Mouse (Mus musculus) spleen, embryonic (tissue): ENCODE results near the gene Gm5741.

Experiments used
- CTCF ChIA-PET: fragments of 350-600 bp; sonication (Branson Sonifier 250); formaldehyde crosslinking; loops from one replicate; lab custom pipeline; 2022; lab: Charles Lee

Gene Gm5741

GRCm38 (mm10) chr8:85074617-85075016, 6.8 kb upstream of the Gm5741 start:
- CTCF ChIA-PET = no interaction called here

GRCm38 (mm10) chr8:85074167-85074566, 6.4 kb upstream of the Gm5741 start:
- CTCF ChIA-PET = no interaction called here

- CTCF ChIA-PET = no interaction called here
Observed at GRCm38 (mm10) chr8:85073041-85073612, 5.3 kb upstream of the Gm5741 start.

- CTCF ChIA-PET = no interaction called here
Observed at GRCm38 (mm10) chr8:85072364-85072929, 4.7 kb upstream of the Gm5741 start.

- CTCF ChIA-PET = interaction anchor here (0.5 to 0.6 kb wide), 2 partner anchors 121 to 886 kb away, joined by 4 to 5 read pairs; no protein-coding TSS in a partner anchor
Observed at GRCm38 (mm10) chr8:85071514-85072281, 3.9 kb upstream of the Gm5741 start, which contains the start of gene Dhps. Dhps (plus strand) TSS chr8:85071757.

- CTCF ChIA-PET = interaction anchor here (0.5 to 0.6 kb wide), 2 partner anchors 120 to 885 kb away, joined by 4 to 5 read pairs; no protein-coding TSS in a partner anchor
Observed at GRCm38 (mm10) chr8:85071041-85071440, 3.3 kb upstream of the Gm5741 start.

- CTCF ChIA-PET = interaction anchor here (1.0 to 1.3 kb wide), 2 partner anchors 18 to 20 kb away, joined by 3 read pairs; no protein-coding TSS in a partner anchor
Observed at GRCm38 (mm10) chr8:85067155-85067554, 627 bp downstream of the Gm5741 start.

GRCm38 (mm10) chr8:85065213-85065612, 2.6 kb downstream of the Gm5741 start:
- CTCF ChIA-PET = no interaction called here

- CTCF ChIA-PET = no interaction called here
Observed at GRCm38 (mm10) chr8:85062603-85063002, 5.2 kb downstream of the Gm5741 start.

GRCm38 (mm10) chr8:85059879-85060616, 7.7 kb downstream of the Gm5741 start, which contains the start of gene Fbxw9:
Fbxw9 (plus strand) TSS chr8:85060055.
- CTCF ChIA-PET = interaction anchor here (0.6 kb wide), 1 partner anchor 26 kb away, joined by 4 read pairs; no protein-coding TSS in a partner anchor

GRCm38 (mm10) chr8:85057367-85057766, 10.4 kb downstream of the Gm5741 start:
- CTCF ChIA-PET = no interaction called here

- CTCF ChIA-PET = no interaction called here
Observed at GRCm38 (mm10) chr8:85043619-85044018, 24.2 kb downstream of the Gm5741 start.

- CTCF ChIA-PET = interaction anchor here (1.8 kb wide), 1 partner anchor 64 kb away, joined by 4 read pairs; no protein-coding TSS in a partner anchor
Observed at GRCm38 (mm10) chr8:85037681-85038531, 29.9 kb downstream of the Gm5741 start.

- CTCF ChIA-PET = interaction anchor here (0.6 to 1.8 kb wide), 3 partner anchors 16 to 64 kb away, joined by 3 to 12 read pairs (median 4); no protein-coding TSS in a partner anchor
Observed at GRCm38 (mm10) chr8:85037366-85037680, 30.5 kb downstream of the Gm5741 start.

GRCm38 (mm10) chr8:85036718-85037365, 30.9 kb downstream of the Gm5741 start, which contains the start of gene Tnpo2:
Tnpo2 (plus strand) TSS chr8:85036915.
- CTCF ChIA-PET = interaction anchor here (0.6 to 1.8 kb wide), 4 partner anchors 10 to 64 kb away, joined by 3 to 12 read pairs (median 4); partner anchors contain the start of gene Trir

- CTCF ChIA-PET = interaction anchor here (0.6 to 1.8 kb wide), 2 partner anchors 10 to 62 kb away, joined by 4 read pairs; partner anchors contain the start of gene Trir
Observed at GRCm38 (mm10) chr8:85036381-85036717, 31.4 kb downstream of the Gm5741 start.

GRCm38 (mm10) chr8:85035728-85036310, 32.0 kb downstream of the Gm5741 start:
- CTCF ChIA-PET = interaction anchor here (0.5 to 1.8 kb wide), 2 partner anchors 61 to 1011 kb away, joined by 4 to 6 read pairs; no protein-coding TSS in a partner anchor

GRCm38 (mm10) chr8:85035165-85035727, 32.5 kb downstream of the Gm5741 start:
- CTCF ChIA-PET = interaction anchor here (0.5 kb wide), 1 partner anchor 1011 kb away, joined by 6 read pairs; no protein-coding TSS in a partner anchor

GRCm38 (mm10) chr8:85034764-85035163, 33.0 kb downstream of the Gm5741 start:
- CTCF ChIA-PET = no interaction called here
